Mouse (Mus musculus) C2C12 (cell line): ENCODE data around the gene Psd.

Experiments used
- CTCF ChIP-seq: IDR thresholded peaks from one replicate; pipeline ENCODE4 v1.5.1; 2011; ENCODE audit not compliant: control insufficient read depth, insufficient read depth, insufficient read length
- USF1 ChIP-seq: IDR thresholded peaks from one replicate; pipeline ENCODE4 v1.6.1; 2011; ENCODE audit warnings: low read depth, mild to moderate bottlenecking, control low read depth, moderate library complexity

GRCm38 (mm10) chr19:46285631-46286030 is 41.3 kb downstream of the Psd start:
- TF ChIP-seq CTCF (no peak), USF1 (no peak)
